Mouse (Mus musculus) limb, embryonic 13.5 days (tissue): ENCODE measurements at regions not wholly inside any gene's neighbourhood (a gene's known extent, or its start where the extent isn't known, plus 50 kb on each side); places are given as distances from the start of the nearest gene placed in this dataset.
A peak's percentile ranks its signal among the peaks of the same experiment; 100 is the strongest.

Experiments
- ATAC-seq: fragments of 200-750 bp; cut with Nextera tagmentation; 2 replicates; pipeline ENCODE4 v1.8.0; 2017; ENCODE audit warnings: low read depth, moderate number of reproducible peaks, moderate TSS enrichment; ENCODE audit not compliant: low FRiP score
- H3K27ac ChIP-seq: fragments of 300-500 bp; sonication (generic); 2 replicates; pipeline ENCODE4 v1.5.1; 2015; ENCODE audit warnings: inconsistent platforms, mild to moderate bottlenecking, moderate library complexity
- H3K27me3 ChIP-seq: fragments of 300-500 bp; sonication (generic); 2 replicates; pipeline ENCODE4 v1.6.1; 2015; ENCODE audit warnings: mild to moderate bottlenecking, inconsistent platforms
- H3K36me3 ChIP-seq: fragments of 300-500 bp; sonication (generic); 2 replicates; pipeline ENCODE4 v1.6.1; 2015; ENCODE audit warnings: inconsistent platforms, mild to moderate bottlenecking, moderate library complexity
- H3K4me1 ChIP-seq: fragments of 300-500 bp; sonication (generic); 2 replicates; pipeline ENCODE4 v1.6.1; 2015; ENCODE audit warnings: inconsistent platforms
- H3K4me2 ChIP-seq: fragments of 300-500 bp; sonication (generic); replicated peaks from 2 replicates; pipeline ENCODE4 v1.6.1; 2015; ENCODE audit warnings: inconsistent platforms, mild to moderate bottlenecking, moderate library complexity
- H3K4me3 ChIP-seq: fragments of 300-500 bp; sonication (generic); 2 replicates; pipeline ENCODE4 v1.5.1; 2015; ENCODE audit warnings: moderate library complexity, mild to moderate bottlenecking, inconsistent platforms
- H3K9ac ChIP-seq: fragments of 300-500 bp; sonication (generic); 2 replicates; pipeline ENCODE4 v1.6.1; 2015; ENCODE audit warnings: mild to moderate bottlenecking, inconsistent platforms
- H3K9me3 ChIP-seq: fragments of 300-500 bp; sonication (generic); 2 replicates; pipeline ENCODE4 v1.6.1; 2016; ENCODE audit warnings: inconsistent platforms
- WGBS: fragments of 180-500 bp; shearing (Covaris S2); methylation state at CpG from one replicate; pipeline ENCODE4 v1.1.7; 2015; 5-methylcytosine and 5-hydroxymethylcytosine counted together

DNA sequence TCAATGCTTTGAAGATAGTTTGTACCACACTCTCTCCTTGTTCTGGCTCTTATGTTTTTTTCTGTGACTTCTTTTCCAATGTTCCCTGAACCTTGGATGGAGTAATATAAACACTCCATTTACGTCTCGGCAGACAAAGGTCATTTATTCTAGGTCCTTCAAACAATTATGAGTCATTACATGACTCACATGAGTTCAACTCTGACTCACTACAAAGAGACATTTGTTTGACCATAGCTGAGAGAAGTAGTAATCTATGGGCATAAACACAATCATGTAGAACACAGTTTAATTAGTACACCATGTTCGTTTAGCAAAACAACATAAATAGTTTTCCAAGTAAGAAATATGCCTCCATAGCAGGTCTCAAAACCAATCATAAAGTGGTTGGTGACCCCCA, 59.6 kb upstream of the Hmgcll1 start:
- Histone ChIP-seq H3K9ac (no peak overlapping the region), H3K4me2 (no peak overlapping the region), H3K27ac (no peak overlapping the region), H3K4me3 (no peak overlapping the region), H3K9me3 (no peaks in the 10 kb centered on the region), H3K4me1 (peaks cover 3% of the 10 kb centered on the region; the same call in 1 of the 2 replicates), H3K36me3 (no peaks in the 10 kb centered on the region), H3K27me3 (peaks cover 5% of the 10 kb centered on the region)
- ATAC-seq, result no peak
- WGBS, result 75% methylated on average over 3 of the region's 3 CpGs

DNA sequence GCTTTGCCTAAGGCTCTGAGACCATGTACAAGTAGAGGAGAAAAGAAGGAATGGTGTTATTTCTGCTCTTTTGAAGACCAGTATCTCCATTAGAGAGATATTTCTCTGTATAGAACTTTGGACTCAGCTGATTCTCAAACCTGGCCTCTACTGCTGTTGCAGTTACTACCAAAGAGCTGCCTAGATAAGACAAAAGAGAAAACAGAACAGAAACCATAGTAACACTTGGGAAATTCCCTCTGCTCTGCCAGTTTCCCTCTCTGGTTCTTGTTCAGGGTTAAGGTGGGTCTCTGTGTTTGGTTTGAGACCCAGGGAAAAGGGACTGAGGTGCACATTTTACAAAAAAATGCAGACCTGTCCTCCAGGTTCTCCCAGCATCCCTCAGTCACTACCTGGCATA, 58.3 kb upstream of the Hmgcll1 start:
- no peak overlapping the region for H3K4me3 ChIP-seq
- H3K9me3 ChIP-seq, result no peaks in the 10 kb centered on the region
- no peak for ATAC-seq
- no peaks in the 10 kb centered on the region for H3K36me3 ChIP-seq
- H3K27ac ChIP-seq, result no peak overlapping the region
- H3K4me1 ChIP-seq, result peaks cover 8% of the 10 kb centered on the region
- no peak overlapping the region for H3K4me2 ChIP-seq
- H3K27me3 ChIP-seq, result peaks cover 5% of the 10 kb centered on the region
- H3K9ac ChIP-seq, result no peak overlapping the region

DNA sequence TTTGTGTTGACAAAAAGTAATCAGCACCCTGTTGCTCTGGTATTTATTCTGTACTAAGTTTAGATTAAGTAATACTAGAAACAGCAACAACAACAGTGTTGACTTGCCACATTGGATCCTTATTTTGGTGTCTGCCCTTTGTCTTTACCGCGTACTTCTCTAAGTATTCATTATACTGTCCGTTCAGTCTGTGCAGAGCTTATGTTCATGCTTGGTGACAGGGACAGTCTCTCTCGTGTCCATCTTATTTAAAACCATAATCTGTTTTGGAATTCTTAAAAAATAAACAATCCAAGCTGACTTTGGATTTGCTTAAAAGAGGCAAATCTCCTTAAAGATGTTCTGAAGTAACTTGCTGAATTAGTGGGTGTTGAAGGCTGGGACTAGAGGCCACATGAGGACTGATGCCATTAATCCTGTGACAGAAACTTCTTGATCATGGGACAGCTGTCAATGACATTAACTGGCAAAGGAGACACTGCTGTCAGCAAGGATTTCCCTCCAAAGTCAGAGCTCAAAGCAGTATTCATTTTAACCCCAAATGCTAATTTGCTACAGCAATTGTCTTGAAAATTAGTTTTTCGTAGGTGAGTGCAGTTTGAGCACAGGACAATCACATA, 55.8 kb upstream of the Hmgcll1 start:
- Histone ChIP-seq H3K27ac (no peak overlapping the region), H3K4me1 (peaks cover 8% of the 10 kb centered on the region), H3K27me3 (peaks cover 5% of the 10 kb centered on the region), H3K9ac (no peak overlapping the region), H3K4me2 (no peak overlapping the region), H3K4me3 (no peak overlapping the region), H3K9me3 (no peaks in the 10 kb centered on the region), H3K36me3 (no peaks in the 10 kb centered on the region)
- ATAC-seq, result no peak
- WGBS, result 83% methylated on average over 5 of the region's 5 CpGs

DNA sequence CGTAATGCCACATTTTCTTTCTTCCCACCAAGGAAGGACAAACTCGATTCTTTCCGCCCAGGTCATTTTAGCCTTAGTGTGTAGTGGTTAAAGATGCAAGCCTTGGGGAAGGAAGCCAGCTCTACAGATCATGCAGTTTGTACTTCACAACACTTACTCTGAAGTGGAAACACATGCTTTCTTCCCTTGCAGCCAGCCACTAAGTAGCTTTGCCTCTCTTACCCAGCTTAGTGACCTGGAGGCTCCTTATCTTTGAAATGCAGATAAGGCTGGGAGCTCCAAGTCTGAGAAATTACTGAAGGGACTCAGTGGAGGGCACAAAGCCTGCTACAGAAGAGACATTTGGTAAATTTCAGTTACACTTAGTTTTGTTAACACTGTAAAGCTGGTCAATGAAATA, 54.9 kb upstream of the Hmgcll1 start:
- H3K27me3 ChIP-seq, result peaks cover 5% of the 10 kb centered on the region
- no peak for ATAC-seq
- no peak overlapping the region for H3K4me2 ChIP-seq
- no peak overlapping the region for H3K27ac ChIP-seq
- no peaks in the 10 kb centered on the region for H3K9me3 ChIP-seq
- H3K4me1 ChIP-seq, result peaks cover 8% of the 10 kb centered on the region
- H3K4me3 ChIP-seq, result no peak overlapping the region
- H3K36me3 ChIP-seq, result no peaks in the 10 kb centered on the region
- 32% methylated on average over 3 of the region's 3 CpGs for WGBS
- no peak overlapping the region for H3K9ac ChIP-seq

DNA sequence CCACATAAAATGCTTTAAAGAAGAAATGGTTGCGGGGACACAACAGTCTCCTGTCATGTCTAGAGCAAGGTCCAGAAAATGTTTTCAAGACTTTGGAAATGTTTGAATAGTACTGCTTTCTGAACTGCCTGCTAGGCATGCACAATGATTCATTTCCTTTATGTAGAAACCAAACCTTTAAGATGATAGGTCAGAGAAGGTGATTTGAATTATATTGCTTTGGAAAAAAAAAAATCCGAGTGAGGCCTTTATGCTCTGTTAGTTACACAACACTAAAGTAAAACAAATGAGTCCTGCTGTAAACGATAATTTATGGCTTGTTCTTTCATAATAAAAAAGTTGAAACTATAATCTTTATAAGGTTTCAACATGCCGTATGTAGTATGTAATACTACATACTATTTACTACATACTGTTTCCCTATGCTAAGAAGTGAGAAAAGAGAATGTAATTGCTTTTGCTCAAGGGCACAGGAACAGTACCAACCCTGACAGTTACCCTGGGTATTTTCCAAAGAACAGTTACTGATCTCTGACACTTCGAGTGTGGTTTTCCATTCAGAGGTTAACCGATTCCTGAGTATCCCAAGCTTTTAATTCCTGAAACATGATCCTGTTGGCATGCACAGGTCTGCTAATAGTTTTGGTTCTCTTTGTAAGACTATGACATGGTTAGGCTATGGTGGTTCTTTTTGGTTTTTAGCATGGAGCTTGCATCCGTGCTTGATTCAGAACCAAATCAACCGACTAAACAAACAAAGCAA, 53.9 kb upstream of the Hmgcll1 start:
- Histone ChIP-seq H3K4me1 (peaks cover 8% of the 10 kb centered on the region), H3K27me3 (peaks cover 5% of the 10 kb centered on the region), H3K4me3 (no peak overlapping the region), H3K9me3 (no peaks in the 10 kb centered on the region), H3K4me2 (no peak overlapping the region), H3K9ac (no peak overlapping the region), H3K27ac (peak overlapping the region; percentile 1; the same call in 1 of the 2 replicates), H3K36me3 (no peaks in the 10 kb centered on the region)
- 32% methylated on average over 8 of the region's 8 CpGs for WGBS
- no peak for ATAC-seq
